Mouse (Mus musculus) G1E (cell line): ENCODE measurements around the gene 1110025L11Rik.

Experiments
- CTCF ChIP-seq: IDR thresholded peaks from 2 replicates; pipeline ENCODE4 v1.5.1; 2012; ENCODE audit warnings: low read depth, low read length, inconsistent platforms, mixed read lengths
- POLR2AphosphoS5 ChIP-seq: IDR thresholded peaks from 2 replicates; pipeline ENCODE4 v1.6.1; 2012; ENCODE audit warnings: low read depth, low read length, inconsistent platforms; ENCODE audit not compliant: insufficient replicate concordance

GRCm38 (mm10) chr16:89047783-89048182, 16.0 kb downstream of the 1110025L11Rik start, which contains the start of gene Krtap6-5:
- TF ChIP-seq CTCF, result no peak
- TF ChIP-seq POLR2AphosphoS5, result no peak
